Mouse (Mus musculus) E14TG2a.4 (cell line): Measurements from ENCODE around the gene Slc17a7.

Source experiments
- H3K27me3 ChIP-seq: 2 replicates; pipeline ENCODE4 v1.6.1; 2014; ENCODE audit warnings: low read length, control low read depth; ENCODE audit not compliant: insufficient read depth
- H3K36me3 ChIP-seq: 2 replicates; pipeline ENCODE4 v1.6.1; 2014; ENCODE audit warnings: low read length, control low read depth; ENCODE audit not compliant: insufficient read depth
- H3K4me1 ChIP-seq: replicated peaks from 2 replicates; pipeline ENCODE4 v1.6.1; 2014; ENCODE audit warnings: low read depth, low read length, control low read depth
- H3K4me3 ChIP-seq: replicated peaks from 2 replicates; pipeline ENCODE4 v1.5.1; 2014; ENCODE audit warnings: mild to moderate bottlenecking, low read length
- H3K9me3 ChIP-seq: 2 replicates; pipeline ENCODE4 v1.6.1; 2014; ENCODE audit warnings: low read length, control low read depth
- CTCF ChIP-seq: conservative IDR thresholded peaks from 2 replicates; pipeline ENCODE4 v1.5.1; 2014; ENCODE audit warnings: low read length
- NANOG ChIP-seq: IDR thresholded peaks from 2 replicates; pipeline ENCODE4 v1.6.1; 2014; ENCODE audit warnings: borderline replicate concordance, low read length, mixed read lengths
- POU5F1 ChIP-seq: IDR thresholded peaks from 2 replicates; pipeline ENCODE4 v1.6.1; 2014; ENCODE audit warnings: low read length, borderline replicate concordance

Gene Slc17a7

GRCm38 (mm10) chr7:45192585-45193310 is 29.0 kb downstream of the Slc17a7 start:
- Histone ChIP-seq H3K36me3 (no peaks in the 10 kb centered on the region), H3K4me3 (no peak overlapping the region), H3K27me3 (peaks cover 36% of the 10 kb centered on the region), H3K4me1 (peaks cover 86% of the 10 kb centered on the region), H3K9me3 (no peaks in the 10 kb centered on the region)
- no peak for TF ChIP-seq NANOG
- TF ChIP-seq CTCF, result no peak
- no peak for TF ChIP-seq POU5F1

GRCm38 (mm10) chr7:45193406-45193805 is 29.7 kb downstream of the Slc17a7 start:
- H3K36me3 ChIP-seq, result no peaks in the 10 kb centered on the region
- H3K27me3 ChIP-seq, result peaks cover 32% of the 10 kb centered on the region
- TF ChIP-seq NANOG (no peak), CTCF (0 out of 2 replicates have a peak, but pooled peaks have one; percentile 3)
- peaks cover 86% of the 10 kb centered on the region for H3K4me1 ChIP-seq
- no peaks in the 10 kb centered on the region for H3K9me3 ChIP-seq
- H3K4me3 ChIP-seq, result peak overlapping the region; percentile 39; the same call in 1 of the 2 replicates

GRCm38 (mm10) chr7:45193871-45194785 is 30.4 kb downstream of the Slc17a7 start:
- TF ChIP-seq POU5F1 (no peak), NANOG (no peak), CTCF (no peak)
- H3K9me3 ChIP-seq, result no peaks in the 10 kb centered on the region
- H3K36me3 ChIP-seq, result no peaks in the 10 kb centered on the region
- peaks cover 29% of the 10 kb centered on the region for H3K27me3 ChIP-seq
- H3K4me1 ChIP-seq, result peaks cover 86% of the 10 kb centered on the region
- peak overlapping the region; percentile 39 for H3K4me3 ChIP-seq

- peaks cover 75% of the 10 kb centered on the region for H3K4me1 ChIP-seq
- TF ChIP-seq CTCF (no peak), NANOG (no peak), POU5F1 (no peak)
- no peaks in the 10 kb centered on the region for H3K36me3 ChIP-seq
These were observed 31.8 kb downstream of the Slc17a7 start for GRCm38 (mm10) chr7:45195341-45196175.

GRCm38 (mm10) chr7:45196176-45196535 is 32.4 kb downstream of the Slc17a7 start:
- Histone ChIP-seq H3K4me3 (no peak overlapping the region), H3K36me3 (no peaks in the 10 kb centered on the region), H3K9me3 (no peaks in the 10 kb centered on the region), H3K4me1 (peaks cover 74% of the 10 kb centered on the region), H3K27me3 (peaks cover 19% of the 10 kb centered on the region; the same call in 1 of the 2 replicates)
- TF ChIP-seq CTCF (no peak), NANOG (no peak), POU5F1 (no peak)

More at GRCm38 (mm10) chr7:45195341-45196175, 31.8 kb downstream of the Slc17a7 start:
- Histone ChIP-seq H3K27me3 (peaks cover 19% of the 10 kb centered on the region; the same call in 1 of the 2 replicates), H3K9me3 (no peaks in the 10 kb centered on the region), H3K4me3 (no peak overlapping the region)

GRCm38 (mm10) chr7:45196994-45197393 is 33.2 kb downstream of the Slc17a7 start:
- TF ChIP-seq POU5F1 (no peak), NANOG (no peak), CTCF (no peak)
- no peaks in the 10 kb centered on the region for H3K9me3 ChIP-seq

GRCm38 (mm10) chr7:45198435-45198834 is 34.7 kb downstream of the Slc17a7 start:
- Histone ChIP-seq H3K9me3 (no peaks in the 10 kb centered on the region), H3K4me1 (peaks cover 67% of the 10 kb centered on the region), H3K27me3 (peaks cover 25% of the 10 kb centered on the region; the same call in 1 of the 2 replicates), H3K36me3 (no peaks in the 10 kb centered on the region), H3K4me3 (peak overlapping the region; percentile 49)
- TF ChIP-seq CTCF (peak; percentile 49), NANOG (no peak)

More at GRCm38 (mm10) chr7:45196994-45197393, 33.2 kb downstream of the Slc17a7 start:
- Histone ChIP-seq H3K36me3 (no peaks in the 10 kb centered on the region), H3K4me1 (peaks cover 66% of the 10 kb centered on the region), H3K4me3 (no peak overlapping the region), H3K27me3 (peaks cover 19% of the 10 kb centered on the region; the same call in 1 of the 2 replicates)

GRCm38 (mm10) chr7:45198961-45199360 is 35.2 kb downstream of the Slc17a7 start:
- H3K36me3 ChIP-seq, result no peaks in the 10 kb centered on the region

More at GRCm38 (mm10) chr7:45198961-45199360, 35.2 kb downstream of the Slc17a7 start:
- Histone ChIP-seq H3K27me3 (peaks cover 26% of the 10 kb centered on the region; the same call in 1 of the 2 replicates), H3K9me3 (no peaks in the 10 kb centered on the region), H3K4me3 (peak overlapping the region; percentile 49), H3K4me1 (peaks cover 66% of the 10 kb centered on the region)
- TF ChIP-seq POU5F1 (no peak), CTCF (no peak), NANOG (no peak)
